Mouse (Mus musculus) gastrocnemius, postnatal 25 days (tissue): Measurements from ENCODE around the gene Nfatc2. TPM values are rescaled to one million over a fixed set of nuclear protein-coding genes. Genes with fewer than 3 reads are reported as not detected.

Experiments used
- DNase-seq: peaks from one replicate; pipeline ENCODE4 v3.0.0; 2022
- long read RNA-seq, 2 experiments: library from polyadenylated mRNA; stranded (forward); transcript quantifications; one replicate each; pipeline ENCODE4 v2.0.0; 2021
- total RNA-seq, 2 experiments: library from RNA; stranded (reverse); gene quantifications; 1 replicate in 1 of 2; 2 replicates in 1 of 2; pipeline ENCODE4 v1.2.3; 2021

The Nfatc2 gene
- 1 to 10 TPM; 6.4 to 7.7 TPM for total RNA-seq
- long read RNA-seq, experiment 1, partial matches to known transcripts, result 1 of 7 reads
- long read RNA-seq, experiment 1, other reads (novel, unspliced or antisense), result 5 of 7 reads
- long read RNA-seq, experiment 2, partial matches to known transcripts, result 1 of 7 reads
- long read RNA-seq, experiment 2, other reads (novel, unspliced or antisense), result 5 of 7 reads

DNA sequence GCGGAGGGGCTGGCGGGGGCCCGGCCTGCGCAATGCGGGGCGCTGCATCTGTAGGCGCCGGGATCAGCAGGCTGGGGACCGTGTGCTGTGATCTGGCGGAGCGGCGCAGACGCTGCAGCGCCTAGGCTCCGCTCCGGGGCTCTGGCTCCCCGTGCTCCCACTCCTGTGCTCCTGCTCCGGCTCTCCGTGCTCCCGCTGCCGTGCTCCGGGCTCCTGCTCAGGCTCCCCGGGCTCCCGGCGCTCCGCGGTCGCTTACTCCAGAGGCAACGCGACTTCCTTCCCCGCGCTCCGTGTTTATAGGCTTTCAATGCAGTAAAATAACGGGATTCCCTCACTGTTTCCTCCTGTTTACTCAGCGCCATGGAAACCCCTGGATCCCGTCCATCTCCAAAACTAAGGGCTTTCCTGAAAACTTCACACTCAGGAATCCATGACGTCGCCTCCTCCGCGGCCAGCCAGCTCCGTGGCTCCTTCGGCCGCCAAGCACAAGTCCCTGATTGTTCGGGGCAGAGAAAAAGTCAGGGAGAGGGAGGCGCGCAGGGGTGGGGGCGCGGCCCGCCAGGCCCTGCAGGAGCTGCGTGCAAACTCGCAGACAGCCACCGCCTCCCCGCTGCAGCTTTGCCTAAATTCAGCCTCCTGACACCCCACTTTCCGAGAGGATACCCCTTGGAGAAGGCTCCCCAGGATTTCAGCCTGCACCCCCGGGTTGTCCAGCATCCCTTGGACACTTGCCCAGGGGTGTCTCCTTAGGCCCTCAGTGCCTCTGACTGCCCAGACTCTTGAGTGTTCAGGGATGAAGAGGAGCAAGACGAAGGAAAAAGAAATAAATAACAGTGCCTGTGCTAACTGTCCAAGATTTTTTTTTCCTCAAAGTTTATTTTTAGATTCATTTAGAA is at the start of gene Nfatc2:
Nfatc2 (minus strand) TSS at position 167 of the 896 bp plus-strand sequence.
- peak; percentile 87 for DNase-seq

DNA sequence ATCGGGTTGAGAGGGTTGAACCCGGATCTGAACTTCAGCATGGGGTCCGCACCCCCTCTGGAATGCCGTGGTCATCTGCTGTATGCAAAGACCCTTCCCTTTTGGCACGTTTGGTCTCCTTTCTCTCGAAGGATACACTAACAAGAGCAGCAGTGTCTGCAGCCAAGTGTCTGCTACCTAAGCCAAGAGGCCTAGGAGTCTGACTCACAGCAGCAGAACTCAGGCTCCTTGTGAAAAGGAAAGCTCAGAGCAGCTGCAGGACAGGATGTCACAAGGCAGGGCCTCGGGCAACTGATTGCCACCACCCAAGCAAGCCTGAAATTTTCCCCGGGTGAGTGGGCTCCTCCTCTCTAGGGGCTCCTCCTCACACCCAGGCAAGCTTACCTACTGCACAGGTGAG is 46.7 kb upstream of the Nfatc2 start:
- DNase-seq, result no peak

GRCm38 (mm10) chr2:168644855-168645254 is 43.4 kb upstream of the Nfatc2 start:
- no peak for DNase-seq

DNA sequence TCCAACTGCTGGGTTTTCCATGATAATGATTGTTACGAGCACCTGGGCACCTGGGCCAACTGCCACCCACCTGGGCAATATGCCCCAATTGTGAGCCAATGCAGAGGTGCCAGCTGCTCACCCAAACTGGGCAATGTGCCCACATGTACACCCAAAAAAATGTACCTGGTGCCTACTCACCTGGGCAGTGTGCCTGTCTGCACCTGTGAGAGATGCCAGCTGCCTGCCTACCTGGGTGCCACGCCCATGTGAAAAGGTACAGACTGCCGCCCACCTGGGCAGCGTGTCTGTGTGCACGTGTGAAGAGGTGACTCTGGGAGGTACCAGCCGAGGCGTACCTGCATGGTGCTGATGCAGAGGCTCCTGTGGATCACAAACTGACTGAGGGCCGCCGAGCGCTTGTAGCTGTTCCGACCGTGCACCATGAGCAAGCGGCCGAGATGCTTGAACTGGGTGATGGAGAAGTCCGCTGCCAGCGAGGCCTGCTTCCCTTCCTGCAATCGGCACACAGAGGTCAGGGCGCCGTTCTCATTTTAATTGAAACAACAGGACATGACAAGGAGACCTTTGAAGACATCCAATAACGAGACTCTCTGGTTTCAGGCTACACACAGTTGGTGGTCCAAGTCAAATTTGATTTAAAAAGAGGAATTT is 42.2 kb upstream of the Nfatc2 start:
- DNase-seq, result no peak

DNA sequence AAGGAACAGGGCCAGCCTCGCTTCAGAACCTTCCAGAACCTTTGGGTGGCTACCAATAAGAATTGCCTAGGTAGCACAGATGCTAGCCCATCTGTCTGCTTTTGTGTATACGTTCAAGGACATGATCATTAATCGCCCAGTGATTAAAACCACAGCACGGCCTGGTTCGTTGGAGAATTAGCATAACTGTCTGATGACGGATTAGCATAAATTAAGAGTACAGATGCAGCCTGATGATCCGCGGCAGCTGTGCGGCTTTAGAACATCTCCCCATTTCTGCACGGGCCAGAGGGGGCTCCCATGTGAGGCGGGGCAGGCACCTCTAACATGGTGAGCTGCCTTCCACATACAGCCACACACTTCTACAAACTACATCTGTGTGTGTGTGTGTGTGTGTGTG is 40.7 kb upstream of the Nfatc2 start:
- DNase-seq, result no peak

DNA sequence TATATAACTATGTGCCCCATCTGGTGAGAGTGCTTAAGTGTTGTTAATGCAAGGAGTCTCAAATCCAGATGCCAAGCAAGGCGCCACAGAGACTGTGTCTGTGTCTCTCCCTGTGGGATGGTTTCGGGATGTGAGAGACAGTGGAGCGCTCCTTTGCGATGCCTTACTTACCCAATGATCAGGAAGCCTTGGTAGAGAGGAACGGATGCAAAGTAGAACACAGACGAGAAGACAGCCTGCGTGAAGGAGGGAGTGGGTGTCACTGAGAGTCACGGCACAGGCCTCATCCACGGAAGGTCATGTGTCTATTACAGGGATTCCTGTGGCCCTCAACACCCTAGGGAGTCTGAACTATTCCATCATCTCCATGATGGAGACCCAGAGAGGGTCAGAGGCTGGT is 39.0 kb upstream of the Nfatc2 start:
- DNase-seq, result no peak

GRCm38 (mm10) chr2:168634881-168635280 is 33.4 kb upstream of the Nfatc2 start:
- DNase-seq, result no peak

DNA sequence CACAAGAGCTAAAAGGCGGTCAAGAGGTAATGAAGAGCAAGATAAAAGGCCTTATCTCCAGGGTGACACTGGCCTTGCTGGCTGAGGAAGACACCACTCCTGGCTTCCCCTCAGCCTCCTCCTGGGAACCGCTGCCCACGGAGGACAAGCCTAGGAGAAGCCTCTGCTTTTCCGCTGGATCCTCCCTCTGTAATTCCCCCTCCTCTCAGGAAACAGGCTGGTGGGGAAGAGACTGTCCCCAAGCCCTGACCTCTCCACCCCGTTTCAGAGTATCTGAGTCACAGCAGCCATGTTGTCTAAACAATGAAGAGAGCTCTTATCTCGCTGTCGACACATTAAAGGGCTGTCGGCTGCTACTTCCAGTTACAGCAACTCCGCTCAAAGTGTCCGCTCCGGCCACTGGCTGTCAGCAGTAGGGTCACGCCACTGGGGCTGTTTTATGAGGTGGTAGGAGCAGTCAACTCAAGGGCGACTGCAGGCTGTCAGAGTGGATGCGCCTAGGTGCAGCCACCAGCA is 31.9 kb upstream of the Nfatc2 start:
- no peak for DNase-seq

GRCm38 (mm10) chr2:168632543-168632942 is 31.1 kb upstream of the Nfatc2 start:
- DNase-seq, result no peak

DNA sequence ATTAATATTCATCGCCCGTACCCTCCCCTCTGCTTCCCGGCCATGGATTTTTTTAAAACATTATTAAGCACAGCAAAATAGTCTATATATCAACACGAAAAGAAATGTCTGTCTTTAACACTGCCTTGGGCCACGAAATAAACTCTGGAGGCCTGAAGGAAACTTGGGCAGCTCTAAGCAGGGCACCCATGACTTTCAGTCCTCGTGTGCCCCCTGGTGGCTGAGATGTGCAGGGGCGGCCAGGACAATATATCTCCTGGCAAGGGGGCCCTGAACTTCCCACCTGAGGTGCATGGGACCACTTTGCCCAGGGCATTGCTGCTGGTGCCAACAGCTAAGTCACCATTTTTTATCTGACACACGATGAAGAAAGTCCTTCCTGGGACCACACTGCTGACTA is 27.3 kb upstream of the Nfatc2 start:
- peak; percentile 64 for DNase-seq

DNA sequence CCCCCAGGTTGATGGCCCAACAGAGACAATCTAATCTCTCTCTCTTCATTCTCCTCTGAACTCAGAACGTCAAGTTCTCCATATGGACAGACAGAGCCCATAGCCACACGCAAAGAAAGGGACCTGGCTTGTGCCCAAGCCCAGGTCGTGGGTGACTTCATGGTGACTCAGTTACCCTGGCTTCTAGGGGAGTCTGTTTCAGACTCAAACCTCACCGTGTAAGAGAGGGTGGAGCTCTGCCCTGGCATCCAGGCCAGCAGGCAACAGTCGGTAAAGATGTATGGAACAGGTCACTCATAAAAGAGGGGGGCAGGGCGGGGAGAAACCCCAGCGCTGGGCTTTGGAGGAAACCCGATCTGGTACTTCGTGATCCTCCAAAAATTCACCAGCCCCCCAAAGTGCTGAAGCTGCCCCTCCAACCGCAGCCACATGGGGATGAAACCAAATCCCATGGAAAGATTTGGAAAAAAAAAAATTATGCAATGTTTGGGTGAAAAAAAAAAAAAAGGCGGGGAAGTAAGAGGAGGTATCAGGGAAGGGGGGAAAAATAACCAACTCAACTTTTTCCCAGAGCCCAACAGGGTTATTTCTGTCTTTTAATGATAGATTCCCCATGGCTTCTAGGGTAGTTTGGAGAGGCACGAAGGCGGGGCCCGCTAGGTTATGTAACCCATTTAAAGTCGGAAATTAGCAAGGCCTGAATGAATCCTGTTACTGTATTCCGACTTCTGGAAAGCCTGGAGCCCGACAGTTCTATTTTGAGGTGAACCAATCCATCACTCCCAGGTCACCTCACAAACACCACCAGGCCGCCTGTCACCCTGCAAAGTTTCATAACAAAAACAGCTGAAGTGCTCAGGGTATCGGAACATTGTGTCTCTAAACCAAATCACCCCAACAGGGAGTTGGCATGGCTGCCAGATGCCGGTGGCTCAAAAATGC is 26.6 kb upstream of the Nfatc2 start:
- peak; percentile 48 for DNase-seq

DNA sequence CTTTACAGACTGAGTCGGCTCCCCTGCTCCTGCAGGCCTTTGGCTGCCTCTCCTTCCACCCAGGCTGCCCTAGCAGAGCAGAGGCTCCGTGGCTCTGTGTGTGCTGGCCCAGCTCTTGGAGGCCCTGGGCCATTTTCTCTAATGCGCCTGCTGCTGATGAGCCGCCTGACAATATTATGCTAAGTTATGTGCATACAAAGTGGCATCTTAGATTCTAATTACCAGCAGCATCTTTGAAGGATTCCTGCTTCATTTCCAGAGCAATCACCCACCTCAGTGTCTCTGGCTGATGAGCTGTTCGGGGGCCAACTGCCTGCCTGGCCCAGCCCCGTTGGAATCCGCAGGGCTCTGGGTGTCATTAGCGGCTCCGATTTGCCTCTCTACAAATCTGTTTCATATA is 24.9 kb upstream of the Nfatc2 start:
- no peak for DNase-seq

DNA sequence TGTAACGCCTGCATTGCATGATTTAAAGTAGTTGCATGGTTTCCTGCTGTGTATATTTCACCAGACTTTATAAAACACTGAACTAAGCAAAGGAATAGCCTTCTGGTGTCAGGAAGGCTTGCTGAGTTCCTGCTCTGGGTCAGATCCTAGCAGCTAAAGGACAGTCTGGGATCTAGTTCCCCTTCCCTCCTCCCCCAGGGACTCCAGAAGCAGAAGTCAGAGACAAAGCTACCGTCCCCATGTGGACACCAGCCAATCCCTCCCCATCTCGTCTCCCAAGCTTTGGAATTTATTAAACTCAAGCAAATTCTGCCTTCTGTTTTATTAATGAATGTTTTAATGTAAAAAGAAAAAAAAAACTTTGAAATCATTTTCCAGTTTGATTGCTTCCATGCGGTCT is 23.6 kb upstream of the Nfatc2 start:
- no peak for DNase-seq

- DNase-seq, result no peak
Measured at GRCm38 (mm10) chr2:168621111-168621802, 19.8 kb upstream of the Nfatc2 start.

GRCm38 (mm10) chr2:168618205-168618717 is 16.8 kb upstream of the Nfatc2 start:
- no peak for DNase-seq

DNA sequence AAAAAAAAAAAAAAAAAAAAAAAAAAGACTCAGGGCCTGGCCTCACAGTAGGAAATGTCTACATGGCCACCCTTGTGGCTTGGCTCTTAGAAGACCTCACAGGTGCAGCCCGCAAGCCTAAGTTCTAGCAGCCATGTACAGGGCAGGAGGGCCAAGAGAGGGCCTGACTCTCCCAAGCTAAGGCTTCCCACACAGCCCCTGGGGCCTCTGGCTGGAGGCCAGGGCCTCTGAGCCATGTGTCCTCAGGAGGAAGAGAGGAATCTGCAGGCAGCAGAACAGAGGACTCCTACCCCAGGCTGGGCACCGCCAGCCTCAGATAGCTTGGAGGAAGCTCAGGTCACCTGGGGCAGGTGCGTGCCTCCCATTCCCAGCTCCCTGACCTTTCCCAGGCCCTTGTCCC is 13.7 kb upstream of the Nfatc2 start:
- no peak for DNase-seq

DNA sequence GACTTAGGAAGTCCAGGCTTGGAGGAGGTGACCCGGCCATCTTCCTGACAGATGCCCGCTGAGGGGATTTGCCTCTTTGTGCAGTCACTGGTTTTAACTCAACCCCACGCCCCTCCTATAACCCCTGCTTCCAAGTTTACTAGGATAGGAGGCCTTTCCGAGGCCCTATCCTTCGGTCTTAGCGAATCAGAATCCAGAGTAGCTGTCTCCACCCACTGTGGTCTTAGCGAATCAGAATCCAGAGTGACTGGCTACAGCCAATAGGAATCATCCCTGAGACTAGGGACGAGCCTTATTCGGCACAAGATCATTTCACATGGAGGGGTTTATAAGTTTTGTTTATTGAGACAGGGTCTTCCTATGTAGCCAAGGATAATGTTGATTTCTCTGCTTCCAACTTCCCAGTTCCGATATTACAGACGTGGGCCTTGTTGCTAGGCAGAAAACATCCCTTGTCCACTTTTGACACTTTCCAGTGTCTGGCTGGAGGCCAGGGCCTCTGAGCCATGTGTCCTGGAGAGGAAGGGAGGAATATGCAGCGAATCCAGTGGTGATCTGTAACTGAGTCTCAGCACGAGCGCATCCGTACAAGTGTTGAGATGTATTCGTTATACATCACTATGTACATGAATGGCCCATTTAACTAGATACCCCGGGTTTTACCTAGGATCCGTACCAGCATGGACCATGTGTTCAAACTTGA is 12.9 kb upstream of the Nfatc2 start:
- DNase-seq, result no peak

- DNase-seq, result no peak
Measured at GRCm38 (mm10) chr2:168613092-168613880, 11.8 kb upstream of the Nfatc2 start.

DNA sequence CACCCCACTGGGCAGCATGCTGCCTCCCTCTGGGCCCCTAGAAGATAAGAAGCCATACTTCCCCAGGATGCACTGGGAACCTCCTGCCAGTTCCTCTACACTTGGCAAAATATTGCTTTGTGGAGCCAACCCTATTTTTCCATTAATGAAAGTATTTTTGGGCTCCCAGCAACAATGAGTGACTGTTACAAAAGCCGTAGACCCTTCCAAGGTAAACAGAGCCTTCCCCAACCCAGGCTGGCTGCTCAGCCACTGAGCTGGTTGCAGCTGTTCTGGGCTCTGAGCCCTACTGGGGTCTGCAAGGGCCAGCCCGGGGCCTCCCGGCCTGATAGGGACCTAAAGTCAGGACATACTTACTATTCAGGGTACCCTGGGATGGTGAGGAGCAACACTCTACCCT is 9.5 kb upstream of the Nfatc2 start:
- DNase-seq, result no peak
